Mouse (Mus musculus) E14TG2a.4 (cell line): ENCODE data around the gene Brms1.

Source experiments
- CTCF ChIP-seq: conservative IDR thresholded peaks from 2 replicates; pipeline ENCODE4 v1.5.1; 2014; ENCODE audit warnings: low read length
- NANOG ChIP-seq: IDR thresholded peaks from 2 replicates; pipeline ENCODE4 v1.6.1; 2014; ENCODE audit warnings: borderline replicate concordance, low read length, mixed read lengths
- POU5F1 ChIP-seq: IDR thresholded peaks from 2 replicates; pipeline ENCODE4 v1.6.1; 2014; ENCODE audit warnings: low read length, borderline replicate concordance

- no peak for TF ChIP-seq CTCF
- TF ChIP-seq NANOG, result no peak
- no peak for TF ChIP-seq POU5F1
Observed at GRCm38 (mm10) chr19:5062446-5062845, 21.3 kb downstream of the Brms1 start.
